Mouse (Mus musculus): ENCODE measurements around the gene Tbx5. TPM values are rescaled to one million over a fixed set of nuclear protein-coding genes. Genes with fewer than 3 reads are reported as not detected.
"Not testable (repeated sequence)": the region's sequence is repeated elsewhere in the genome, so short reads cannot be mapped to it uniquely, and the experiment has no call there.

The Tbx5 gene
- total RNA-seq, 2 experiments from 2014 or later = 0.26 to 0.30 TPM

DNA sequence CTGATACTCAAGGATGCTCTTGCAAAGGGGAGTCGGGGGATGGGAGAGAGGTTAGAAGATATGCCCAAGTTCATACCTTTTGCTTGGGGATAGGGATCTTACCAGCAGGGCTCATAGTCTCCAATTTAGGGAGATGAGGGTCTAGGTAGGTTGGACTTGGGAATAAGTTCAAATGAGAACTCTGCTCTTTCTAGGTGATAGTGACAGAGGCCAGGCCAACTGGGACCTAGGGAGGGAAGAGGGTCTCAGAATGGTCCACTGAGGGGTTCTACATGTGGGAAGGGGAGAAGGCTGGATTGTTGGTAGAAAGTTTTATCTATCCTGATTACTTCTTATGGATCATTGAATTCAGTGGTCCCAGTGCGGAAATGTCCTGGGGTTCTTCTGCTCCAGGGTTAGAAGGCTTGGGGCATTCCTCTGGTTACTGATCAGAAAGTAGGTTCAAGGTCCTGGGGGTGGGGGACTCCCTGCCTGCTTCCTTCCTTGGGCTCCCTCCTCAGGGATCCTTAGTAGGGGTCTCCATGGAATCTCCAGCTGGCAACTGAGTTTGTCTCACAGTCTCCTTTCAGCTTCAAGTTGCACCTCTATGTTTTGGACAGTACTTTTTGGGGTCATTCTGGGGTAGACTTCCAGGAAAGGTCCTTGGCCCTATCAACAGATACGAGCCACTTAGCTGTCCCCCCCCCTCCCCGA is 10.4 kb downstream of the Tbx5 start:
- no peak for DNase-seq

DNA sequence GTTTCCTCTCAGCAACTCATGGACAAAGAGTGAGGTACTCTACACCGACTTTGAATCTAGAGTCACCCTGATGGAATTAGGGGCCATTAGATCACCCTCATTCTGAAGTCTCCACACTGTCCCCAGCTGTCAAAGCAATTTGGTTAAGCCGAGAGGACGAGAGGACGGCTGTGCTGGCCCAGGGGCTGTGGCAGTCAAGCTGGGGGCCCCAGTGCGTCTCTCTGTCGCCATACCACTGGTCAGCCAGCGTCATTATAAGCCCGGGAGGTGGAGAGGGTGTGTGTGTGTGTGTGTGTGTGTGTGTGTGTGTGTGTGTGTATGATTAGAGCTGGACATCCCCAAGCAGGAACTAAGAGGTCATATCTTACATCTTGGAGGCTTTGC is 10.9 kb downstream of the Tbx5 start:
- DNase-seq = no peak

DNA sequence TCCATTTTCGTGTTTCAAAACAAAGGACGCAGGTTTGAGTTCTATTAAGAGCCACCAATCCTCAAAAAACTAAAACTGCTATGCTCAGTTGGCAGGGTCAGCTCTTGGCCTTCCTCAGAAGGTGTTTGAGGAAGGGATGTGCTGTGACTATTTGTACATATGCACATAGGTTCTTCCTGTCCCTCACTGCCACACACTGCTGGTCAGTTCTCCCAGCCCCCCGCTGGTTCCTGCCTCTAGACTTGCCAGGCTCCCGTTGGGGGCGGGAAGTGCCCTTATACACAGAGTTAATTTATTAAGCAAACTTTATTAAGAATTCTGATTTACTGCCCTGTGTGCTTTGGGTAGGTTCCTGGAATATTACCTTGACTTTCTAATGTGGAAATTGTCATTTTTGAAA is 11.9 kb downstream of the Tbx5 start:
- DNase-seq = no peak

DNA sequence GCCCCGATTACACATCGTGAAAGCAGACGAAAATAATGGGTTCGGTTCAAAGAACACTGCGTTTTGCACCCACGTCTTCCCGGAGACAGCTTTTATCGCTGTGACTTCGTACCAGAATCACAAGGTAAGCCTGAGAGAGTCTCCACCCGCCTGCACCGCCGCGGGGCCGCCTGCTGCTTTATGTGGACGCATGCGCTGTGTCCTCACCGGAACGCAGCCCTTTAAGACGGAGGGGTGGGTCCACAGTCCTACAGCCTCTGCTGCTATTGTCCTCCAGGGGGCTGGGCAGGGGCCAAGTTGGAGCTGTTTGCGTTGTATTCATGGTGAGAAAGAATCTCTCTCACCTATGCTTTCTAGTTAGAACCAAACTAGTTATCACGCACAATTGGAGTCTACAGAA is 12.5 kb downstream of the Tbx5 start:
- peak; percentile 17 to 39 for DNase-seq

DNA sequence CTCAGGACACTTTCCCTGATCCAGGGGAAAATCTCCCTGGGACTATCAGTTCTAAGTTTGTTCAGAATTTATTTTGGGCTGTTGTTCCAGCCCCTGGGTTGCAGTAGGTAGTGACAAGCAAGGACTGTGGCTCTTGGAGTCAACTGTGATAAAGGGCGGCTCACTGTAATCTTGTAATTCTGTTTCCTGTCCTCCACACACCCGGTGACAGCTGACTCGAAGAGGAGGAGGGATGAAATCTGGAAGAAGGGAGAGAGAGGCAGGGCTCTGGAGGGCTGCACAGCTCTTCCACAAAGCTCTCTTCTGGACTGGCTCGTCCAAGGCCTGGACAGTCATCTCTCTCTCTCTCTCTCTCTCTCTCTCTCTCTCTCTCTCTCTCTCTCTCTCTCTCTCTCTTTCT is 24.6 kb downstream of the Tbx5 start:
- no peak for DNase-seq

DNA sequence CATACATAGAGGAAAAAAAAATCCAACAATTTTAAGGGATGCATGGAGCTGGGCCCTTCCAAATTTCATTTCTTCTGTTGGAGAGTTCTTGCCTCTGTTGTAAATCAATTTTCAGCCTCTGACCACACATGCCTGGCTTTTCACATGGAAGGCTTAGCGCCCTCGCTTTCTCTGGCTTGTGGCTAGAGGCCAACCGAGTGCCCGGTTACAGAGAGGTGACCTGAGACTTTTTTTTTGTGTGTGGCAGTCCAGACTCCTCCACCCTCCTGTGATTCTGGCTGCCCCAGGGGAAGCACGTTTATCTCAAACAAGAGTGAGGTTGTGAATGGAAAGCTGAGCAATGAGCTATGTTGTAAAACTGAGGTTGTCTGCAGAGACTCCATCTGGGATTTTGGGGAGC is 28.8 kb downstream of the Tbx5 start:
- DNase-seq = no peak

DNA sequence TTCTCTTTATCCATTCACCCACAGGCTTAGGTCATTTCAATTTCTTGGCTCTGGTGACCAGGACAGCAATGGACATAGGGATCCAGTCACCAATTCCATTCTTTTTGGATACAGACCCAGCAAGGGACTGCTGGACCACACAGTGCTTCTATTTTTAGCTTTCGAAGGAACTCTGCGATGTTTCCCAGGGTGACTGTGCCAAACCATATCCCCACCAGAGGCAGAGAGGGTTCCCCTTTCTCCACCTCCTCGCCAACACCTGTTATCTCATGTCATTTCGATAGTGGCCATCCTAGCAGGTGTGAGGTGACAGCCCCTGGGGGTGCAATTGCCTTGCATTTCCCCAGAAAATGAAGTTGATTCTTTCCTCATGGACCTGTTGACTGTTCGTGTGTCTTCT is 30.0 kb downstream of the Tbx5 start:
- no peak for DNase-seq

DNA sequence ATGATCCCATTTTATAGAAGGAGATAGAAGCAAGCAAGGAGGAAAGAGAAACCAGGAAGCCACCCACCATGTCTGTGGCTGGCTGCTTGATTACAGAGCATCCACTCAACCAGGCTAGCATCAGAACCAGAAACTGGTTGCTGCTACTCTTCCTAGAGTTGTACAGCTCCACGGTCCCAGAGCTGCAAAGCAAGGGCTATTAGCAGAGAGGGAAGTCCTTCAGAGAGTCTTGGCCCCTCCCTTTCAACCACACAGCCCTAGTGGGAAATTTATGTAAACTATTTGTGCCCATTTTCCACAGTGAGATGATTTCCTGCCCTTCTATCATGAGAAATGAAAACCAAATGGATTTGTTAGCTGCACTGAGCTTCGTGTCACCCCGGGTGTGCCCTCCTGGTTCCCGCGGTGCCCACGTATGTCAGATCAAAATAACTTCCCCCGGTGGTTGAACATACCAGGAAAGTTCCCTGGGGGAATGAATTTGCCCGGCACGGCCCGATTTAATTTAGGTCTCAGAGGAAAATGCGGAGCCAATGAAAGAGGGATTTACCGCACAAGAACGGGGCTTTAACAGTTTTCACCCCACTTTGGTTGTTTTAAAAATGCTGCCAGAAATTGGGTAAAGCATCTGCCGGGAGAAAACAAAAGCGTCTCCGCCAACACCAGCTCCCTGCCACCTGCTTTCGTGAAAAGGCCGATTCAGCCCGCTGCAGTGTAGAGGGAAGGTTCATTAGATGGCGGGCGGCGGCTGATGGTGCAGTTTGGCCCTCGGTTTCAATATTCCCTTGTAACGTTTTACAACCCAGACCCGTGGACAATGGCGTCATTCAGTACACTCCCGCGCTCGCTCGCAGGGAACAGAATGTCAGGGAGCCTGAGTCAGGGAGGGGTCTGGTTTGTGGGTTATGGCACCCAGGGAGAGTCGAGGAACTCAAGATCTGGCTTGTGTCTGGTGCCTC is 34.1 kb downstream of the Tbx5 start:
- DNase-seq = no peak

DNA sequence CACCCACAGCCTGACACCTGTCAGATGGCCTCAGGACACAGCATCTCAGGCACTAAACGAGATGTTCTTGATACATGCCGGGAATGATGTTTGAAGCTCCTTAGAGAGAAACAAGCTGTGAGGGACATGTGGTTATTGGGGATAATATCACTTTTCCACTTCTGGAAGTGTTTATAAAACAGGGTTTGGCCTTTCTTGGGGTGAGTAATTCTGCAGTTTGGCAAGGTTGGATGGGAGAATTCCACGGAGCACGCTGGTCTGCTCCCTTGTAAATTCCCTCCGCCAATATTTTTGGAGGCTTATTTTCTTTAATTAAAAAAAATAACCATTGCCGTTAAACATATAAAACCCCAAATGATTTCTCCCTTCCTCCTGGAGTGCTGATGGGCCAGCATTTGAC is 35.5 kb downstream of the Tbx5 start:
- DNase-seq = no peak

DNA sequence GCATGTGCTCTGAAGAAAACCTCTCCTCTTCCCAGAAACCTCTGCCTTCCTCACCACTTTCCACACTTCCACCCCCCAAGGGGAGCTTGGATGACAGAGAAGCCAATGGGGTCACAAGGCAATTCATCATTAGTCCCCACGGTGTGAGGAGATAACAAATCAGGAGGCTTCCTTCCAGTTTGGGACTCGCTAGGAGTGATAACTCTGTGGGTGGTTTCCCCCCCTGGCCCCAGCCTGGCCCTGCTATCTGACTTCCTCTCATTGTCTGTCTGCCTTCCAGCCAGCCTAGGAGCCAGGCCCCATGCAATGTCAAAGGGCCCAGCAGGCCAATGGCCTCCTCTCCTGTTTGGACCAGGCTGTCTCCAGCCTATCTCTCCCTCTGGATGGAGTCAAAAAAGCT is 43.0 kb downstream of the Tbx5 start:
- DNase-seq = peak in 1 of 2 experiments; percentile 10

DNA sequence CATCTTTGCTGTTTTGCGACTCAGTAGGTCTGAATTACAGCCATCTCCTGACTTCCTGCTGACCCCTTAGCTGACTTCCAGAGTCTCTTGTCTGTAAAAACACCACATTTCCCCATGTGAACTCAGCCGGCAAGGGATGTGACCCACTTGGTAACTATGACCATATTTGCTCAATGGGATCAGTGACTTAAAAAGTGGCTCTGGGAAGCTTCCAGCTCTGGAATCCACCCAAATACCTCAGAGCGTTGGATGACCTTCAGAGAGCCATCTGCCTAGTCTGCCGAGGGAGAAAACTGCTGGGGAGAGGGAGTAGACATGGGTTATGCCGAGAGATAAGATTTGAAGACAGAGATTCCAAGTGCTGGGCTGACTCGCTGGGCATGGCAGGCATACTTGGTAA is 44.7 kb downstream of the Tbx5 start:
- DNase-seq = peak; percentile 56 to 68

DNA sequence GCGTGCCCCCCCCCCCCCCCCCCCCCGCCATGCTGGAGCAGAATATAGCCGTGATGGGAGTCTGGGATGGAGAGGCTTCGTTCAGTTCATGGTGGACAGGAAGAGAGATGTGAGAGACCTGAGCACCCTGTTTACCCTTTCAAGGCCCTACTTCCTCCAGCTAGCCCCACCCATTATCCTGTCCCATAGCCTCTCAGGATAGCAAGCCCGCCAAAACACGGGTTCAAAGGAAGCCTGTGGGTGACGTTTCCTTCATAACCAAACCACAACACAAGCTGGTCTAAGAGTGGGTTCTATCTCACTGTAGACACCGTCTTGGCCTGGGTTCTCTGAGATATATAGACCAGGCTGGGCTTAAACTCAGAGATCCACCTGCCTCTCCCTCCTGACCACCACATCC is 53.1 kb downstream of the Tbx5 start:
- DNase-seq = no peak

DNA sequence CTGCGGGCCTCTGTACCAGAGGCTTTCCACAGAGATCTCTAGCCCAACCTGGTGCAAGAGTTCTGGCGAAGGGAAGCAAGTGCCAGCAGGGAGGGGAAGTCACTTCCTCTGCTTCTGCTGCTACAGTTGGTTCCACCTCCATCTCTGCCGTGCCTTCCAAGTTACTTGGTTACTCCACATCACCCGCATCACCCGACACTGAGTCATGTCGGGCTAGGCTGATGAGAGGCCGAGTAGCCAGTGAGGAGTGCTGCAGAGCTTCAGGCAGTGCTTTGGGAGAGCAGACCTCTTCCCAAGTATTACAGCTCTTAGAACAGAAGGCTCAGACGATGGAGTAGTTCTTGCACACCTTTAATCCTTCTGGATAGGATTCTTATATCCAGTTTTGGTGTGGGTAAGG is 54.9 kb downstream of the Tbx5 start:
- DNase-seq = no peak

DNA sequence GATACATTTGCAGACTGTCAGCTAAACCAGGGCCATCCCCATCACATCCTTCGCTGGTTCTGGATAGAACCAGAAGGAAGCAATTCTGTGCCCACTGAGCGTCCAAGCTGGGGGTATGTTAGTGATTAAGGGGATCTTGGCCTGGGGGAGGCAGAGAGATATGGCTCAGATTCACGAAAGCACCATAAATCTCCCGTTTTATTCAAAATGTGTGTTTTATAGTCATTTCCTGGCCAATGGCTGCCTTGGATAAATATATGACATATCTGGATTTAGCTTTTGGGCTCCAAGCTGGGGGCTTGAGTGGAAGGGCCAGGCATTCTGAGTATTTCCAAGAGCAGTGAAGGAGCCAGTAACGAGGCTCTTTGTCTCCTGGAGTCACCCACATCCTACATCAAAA is 59.5 kb downstream of the Tbx5 start:
- no peak for DNase-seq

DNA sequence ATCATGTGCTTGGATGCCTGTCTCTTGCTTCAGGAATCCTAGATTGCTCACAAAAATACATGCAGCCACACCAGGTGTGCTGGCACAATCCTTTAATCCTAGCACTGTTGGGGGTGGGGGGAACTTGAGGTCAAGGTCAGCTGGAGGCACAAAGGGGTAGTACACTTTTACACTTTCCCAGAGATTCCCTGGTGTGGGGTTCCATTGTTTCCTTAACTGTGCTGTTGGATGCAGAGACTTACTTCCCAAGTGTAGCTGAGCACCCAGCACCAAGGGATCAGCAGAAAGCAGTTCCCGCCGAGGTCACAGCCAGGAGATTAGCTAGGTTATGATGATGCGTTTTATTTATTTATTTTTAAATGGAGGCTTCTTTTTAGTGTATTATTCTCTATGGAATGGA is 60.6 kb downstream of the Tbx5 start:
- no peak for DNase-seq

DNA sequence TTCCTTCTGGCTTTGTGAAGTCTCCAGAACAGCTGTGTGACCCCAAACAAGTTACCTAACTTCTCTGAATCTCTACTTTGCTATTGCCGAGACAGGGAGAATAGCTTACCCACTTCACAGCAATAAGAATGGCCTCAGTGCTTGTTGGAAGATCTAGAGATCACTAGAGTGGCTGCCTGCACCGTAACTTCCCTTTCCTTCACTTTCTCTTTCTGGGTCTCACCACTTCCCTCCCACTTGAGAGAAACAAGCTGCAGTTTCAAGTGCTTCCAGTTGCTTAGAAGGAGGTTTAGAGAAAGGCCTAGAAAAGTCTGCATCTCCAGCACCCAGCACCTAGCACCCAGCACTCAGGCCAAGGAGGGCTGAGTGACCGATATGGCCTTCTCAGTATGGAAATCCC is 64.1 kb downstream of the Tbx5 start:
- DNase-seq = no peak

DNA sequence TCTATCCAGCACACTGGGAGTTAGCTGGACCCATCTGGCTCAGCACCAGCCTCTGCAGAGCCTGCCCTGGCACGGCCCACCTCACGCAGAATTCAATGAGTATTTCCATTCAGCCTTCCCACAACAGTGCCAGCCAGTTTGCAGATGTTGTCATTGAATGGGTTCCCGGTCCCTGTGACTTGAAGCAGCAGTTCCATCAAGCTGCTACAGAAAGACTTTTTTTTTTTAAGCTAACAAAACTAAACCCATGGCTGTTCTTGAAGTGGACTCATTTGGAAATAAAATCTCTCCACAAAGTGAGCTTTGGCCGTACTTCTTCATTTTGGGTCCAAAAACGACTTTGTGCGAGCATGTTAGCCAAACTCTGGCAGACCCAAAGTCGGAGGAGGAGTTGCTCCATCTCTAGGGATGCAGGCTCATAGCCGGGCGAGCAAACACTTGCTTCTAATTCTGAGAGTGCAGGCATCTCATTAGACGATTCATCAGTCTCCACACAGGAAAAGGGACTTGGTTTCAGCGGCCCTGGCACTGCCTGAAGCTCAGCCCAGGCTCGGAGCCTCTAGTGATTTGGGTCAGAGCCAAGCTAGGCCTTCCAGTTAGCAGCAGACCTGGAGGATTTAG is 84.2 kb downstream of the Tbx5 start:
- DNase-seq = no peak

DNA sequence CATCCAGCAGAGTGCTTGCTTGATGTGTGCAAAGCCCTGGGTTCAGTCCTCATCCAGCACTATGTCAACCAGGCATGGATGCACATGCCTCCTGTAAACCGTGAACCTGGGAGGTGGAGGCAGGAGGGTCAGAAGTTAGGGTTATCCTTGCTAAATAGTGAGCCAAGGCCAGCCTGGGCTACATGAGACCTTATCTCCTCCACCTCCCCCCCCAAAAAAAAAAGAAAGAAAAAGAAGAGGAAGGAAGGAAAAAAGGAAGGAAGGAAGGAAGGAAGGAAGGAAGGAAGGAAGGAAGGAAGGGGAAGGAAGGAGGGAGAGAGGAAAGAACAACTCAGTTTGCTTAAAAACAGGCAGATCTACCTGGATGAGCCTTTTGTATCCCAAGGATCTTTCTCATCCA is 85.9 kb downstream of the Tbx5 start:
- not testable (repeated sequence) for DNase-seq

DNA sequence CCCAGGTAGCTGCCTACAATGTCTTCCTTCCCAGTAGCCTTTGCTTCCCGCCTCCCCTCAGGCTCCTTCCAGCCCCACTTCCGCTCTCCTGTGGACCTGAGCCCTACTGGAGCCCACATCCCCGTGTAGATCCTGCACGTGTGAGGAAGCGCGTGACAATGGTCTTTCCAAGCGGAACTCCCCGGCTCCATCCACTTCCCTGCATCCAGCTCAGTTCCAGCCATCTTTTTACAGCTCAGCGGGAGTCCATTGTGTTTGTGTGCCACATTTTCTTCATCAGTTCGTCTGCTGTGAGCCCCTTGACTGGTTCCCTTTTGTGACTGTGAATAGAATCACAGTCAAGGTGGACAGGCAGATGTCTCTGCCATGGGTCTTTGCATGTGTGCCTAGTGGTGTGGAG is 88.5 kb downstream of the Tbx5 start:
- DNase-seq = no peak

DNA sequence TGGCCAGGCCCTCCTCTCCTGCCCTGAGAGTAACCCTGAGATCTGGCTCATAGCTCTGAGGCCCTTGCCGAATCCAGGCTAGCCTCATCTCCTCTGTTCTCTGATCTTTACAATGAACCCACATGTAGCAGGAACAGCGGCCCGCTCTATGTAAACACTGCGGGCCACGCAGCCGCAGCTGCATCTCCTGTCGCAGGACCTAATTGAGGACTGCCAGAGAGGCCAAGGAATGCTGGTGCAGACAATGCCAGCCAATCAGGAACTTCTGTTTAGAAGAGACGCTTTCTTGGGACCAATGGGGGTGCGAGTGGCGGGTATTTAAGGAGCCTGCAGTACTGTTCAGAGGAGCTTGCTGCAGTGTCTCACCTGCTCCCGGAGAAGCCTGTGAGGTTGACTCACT is 89.8 kb downstream of the Tbx5 start:
- no peak for DNase-seq

Data from adrenal gland, postnatal 36 days (tissue).